Mouse (Mus musculus) heart, embryonic 16.5 days (tissue): ENCODE results near the gene Usp31. TPM values are rescaled to one million over a fixed set of nuclear protein-coding genes. Genes with fewer than 3 reads are reported as not detected.

Source experiments
- ATAC-seq: fragments of 200-750 bp; cut with Nextera tagmentation; replicated peaks from 2 replicates; pipeline ENCODE4 v1.8.0; 2017; ENCODE audit warnings: moderate number of reproducible peaks; ENCODE audit not compliant: insufficient read depth, low FRiP score; ENCODE audit errors: extremely low read depth
- H3K27ac ChIP-seq: fragments of 300-500 bp; sonication (generic); 2 replicates; pipeline ENCODE4 v1.5.1; 2014; ENCODE audit warnings: mild to moderate bottlenecking, low read length, control low read depth, moderate library complexity
- H3K27me3 ChIP-seq: fragments of 300-500 bp; sonication (generic); 2 replicates; pipeline ENCODE4 v1.6.1; 2014; ENCODE audit warnings: low read length, mixed read lengths; ENCODE audit not compliant: control insufficient read depth, insufficient read depth
- H3K36me3 ChIP-seq: fragments of 300-500 bp; sonication (generic); 2 replicates; pipeline ENCODE4 v1.6.1; 2014; ENCODE audit not compliant: control insufficient read depth, insufficient read depth
- H3K4me1 ChIP-seq: fragments of 300-500 bp; sonication (generic); 2 replicates; pipeline ENCODE4 v1.6.1; 2014; ENCODE audit warnings: low read length, mixed read lengths; ENCODE audit not compliant: control insufficient read depth, insufficient read depth
- H3K4me2 ChIP-seq: fragments of 300-500 bp; sonication (generic); 2 replicates; pipeline ENCODE4 v1.6.1; 2014; ENCODE audit warnings: low read depth, mild to moderate bottlenecking, control low read depth, low read length
- H3K4me3 ChIP-seq: fragments of 300-500 bp; sonication (generic); 2 replicates; pipeline ENCODE4 v1.5.1; 2014; ENCODE audit warnings: mild to moderate bottlenecking, control low read depth, low read length
- H3K9ac ChIP-seq: fragments of 300-500 bp; sonication (generic); 2 replicates; pipeline ENCODE4 v1.6.1; 2014; ENCODE audit warnings: low read length, control low read depth
- H3K9me3 ChIP-seq: fragments of 300-500 bp; sonication (generic); replicated peaks from 2 replicates; pipeline ENCODE4 v1.6.1; 2016; ENCODE audit warnings: low read length; ENCODE audit not compliant: control insufficient read depth
- WGBS: fragments of 180-500 bp; shearing (Covaris S2); extraction: QIAGEN DNeasy Blood & Tissue Kit; methylation state at CpG from one replicate; pipeline ENCODE4 v1.1.7; 2014; 5-methylcytosine and 5-hydroxymethylcytosine counted together
- polyA plus RNA-seq: library from polyadenylated mRNA; unstranded; fragments of >200 nt; fragmentation: Nextera tagmentation; extraction: Ambion mirVana; gene quantifications from 2 replicates; pipeline ENCODE4 v1.2.1, GENCODE M21; 2015

Usp31 gene
- polyA plus RNA-seq, 1 experiment from 2014 or later: 1.2 TPM

DNA sequence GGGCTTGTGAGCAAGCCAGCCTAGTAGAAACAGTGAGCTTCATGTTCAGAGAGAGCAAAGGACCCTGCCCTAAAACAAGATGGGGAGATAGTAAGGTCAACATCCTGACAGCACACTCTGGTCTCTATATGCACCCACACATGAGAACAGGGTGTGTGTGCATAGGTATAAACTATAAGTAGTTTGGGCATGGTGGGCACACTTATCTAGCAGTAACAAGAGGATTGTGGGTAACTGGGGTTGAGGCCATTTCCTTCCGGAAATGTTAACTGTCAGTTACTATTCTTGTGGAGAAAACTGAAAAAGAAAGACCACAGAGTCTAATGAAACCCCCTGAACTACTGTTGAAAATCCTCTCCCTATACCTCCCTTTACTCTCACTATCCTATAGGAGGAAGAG, 112.4 kb downstream of the Usp31 start:
- H3K9me3 ChIP-seq: no peaks in the 10 kb centered on the region
- no peak overlapping the region for H3K9ac ChIP-seq
- no peak for ATAC-seq
- no peak overlapping the region for H3K27ac ChIP-seq
- no peak overlapping the region for H3K4me2 ChIP-seq
- H3K4me1 ChIP-seq: no peaks in the 10 kb centered on the region
- H3K36me3 ChIP-seq: no peaks in the 10 kb centered on the region
- 84% methylated on average over 1 of the region's 1 CpGs for WGBS
- H3K27me3 ChIP-seq: no peaks in the 10 kb centered on the region
- H3K4me3 ChIP-seq: no peak overlapping the region

Other genes starting within 250 kb of the Usp31 start
- 0.25 and 0.91 TPM in 2 replicates for gene Scnn1g, start 27.2 kb upstream of the Usp31 start, polyA plus RNA-seq
- gene Scnn1b, start 157.8 kb upstream of the Usp31 start, polyA plus RNA-seq: 0.49 and 0.70 TPM in 2 replicates